Mouse (Mus musculus): ENCODE results near the gene Maats1.

The Maats1 gene

DNA sequence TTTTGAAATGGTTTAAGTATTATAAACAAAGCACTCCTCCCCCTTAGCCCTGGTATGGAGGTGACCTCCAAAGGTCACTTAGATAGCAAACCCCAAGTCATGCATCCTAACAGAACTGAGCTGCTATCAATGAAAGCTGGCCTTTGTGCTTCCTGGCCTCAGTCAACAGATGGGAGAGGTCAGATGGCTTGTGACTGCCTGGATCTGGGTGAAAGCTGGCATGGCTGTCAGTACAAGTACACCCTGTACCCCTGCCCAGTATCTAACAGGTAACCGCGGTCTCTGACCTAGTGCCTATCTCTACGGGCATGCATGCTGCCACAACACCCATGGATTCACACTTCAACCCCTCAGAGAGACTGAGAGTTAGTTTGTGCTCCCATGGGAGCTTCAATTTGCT, 54.2 kb downstream of the Maats1 start:
- peak; percentile 81 for DNase-seq

GRCm38 (mm10) chr16:38287357-38287756, 54.6 kb downstream of the Maats1 start:
- DNase-seq = peak; percentile 45

DNA sequence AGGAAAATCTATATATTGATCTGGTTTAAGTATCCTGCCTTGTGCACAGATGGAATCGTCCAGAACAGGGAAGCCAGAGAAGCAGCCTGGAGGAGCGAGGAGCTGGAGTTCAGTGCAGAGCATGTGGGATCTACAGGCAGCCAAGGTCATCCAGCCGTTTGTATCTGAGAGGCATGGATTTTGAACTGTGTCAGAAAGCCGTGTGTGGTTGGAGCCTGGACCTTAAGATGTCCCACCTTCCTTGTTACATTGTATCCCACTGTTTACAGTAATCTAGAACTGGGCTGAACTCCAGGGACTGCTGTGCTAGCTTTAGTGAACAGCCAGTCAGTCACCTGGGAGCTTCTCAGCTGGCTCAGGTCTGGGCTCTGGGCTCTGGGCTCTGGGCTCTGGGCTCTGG, 55.4 kb downstream of the Maats1 start:
- DNase-seq = peak; percentile 76

- DNase-seq = peak; percentile 61
These were observed 56.1 kb downstream of the Maats1 start for GRCm38 (mm10) chr16:38285801-38286200.

- peak; percentile 45 for DNase-seq
These were observed 58.6 kb downstream of the Maats1 start for GRCm38 (mm10) chr16:38283300-38283699.

DNA sequence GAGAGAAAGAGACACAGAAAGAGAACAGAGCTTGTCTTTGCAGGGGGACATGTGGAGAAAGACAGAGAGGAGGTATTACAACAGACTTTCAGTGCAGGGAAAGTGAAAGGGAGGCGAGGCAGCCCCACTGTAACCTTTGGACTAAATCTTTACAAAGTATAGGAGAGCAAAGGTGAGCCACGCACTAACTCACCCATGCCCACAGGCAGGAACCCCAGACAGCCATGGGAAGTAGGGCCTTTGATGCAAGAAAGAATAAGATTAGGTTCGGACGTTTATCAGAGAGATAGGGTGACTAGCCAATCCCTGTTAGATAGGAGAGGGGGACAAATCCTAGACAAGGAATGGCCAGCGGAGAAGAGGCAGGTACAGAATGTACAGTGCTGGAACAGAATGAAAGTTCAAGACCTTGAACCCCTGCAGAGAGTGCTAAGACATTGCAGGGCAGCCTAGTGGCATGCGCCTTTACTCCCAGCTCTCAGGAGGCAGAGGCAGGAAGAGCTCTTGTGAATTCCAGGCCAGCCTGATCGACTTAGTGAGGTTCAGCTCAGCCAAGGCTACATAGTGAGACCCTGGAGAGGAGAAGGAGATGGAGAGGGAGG, 59.3 kb downstream of the Maats1 start:
- peak; percentile 66 for DNase-seq

GRCm38 (mm10) chr16:38280951-38281350, 61.0 kb downstream of the Maats1 start:
- DNase-seq = peak; percentile 55

GRCm38 (mm10) chr16:38279794-38280193, 62.1 kb downstream of the Maats1 start:
- no peak for DNase-seq

DNA sequence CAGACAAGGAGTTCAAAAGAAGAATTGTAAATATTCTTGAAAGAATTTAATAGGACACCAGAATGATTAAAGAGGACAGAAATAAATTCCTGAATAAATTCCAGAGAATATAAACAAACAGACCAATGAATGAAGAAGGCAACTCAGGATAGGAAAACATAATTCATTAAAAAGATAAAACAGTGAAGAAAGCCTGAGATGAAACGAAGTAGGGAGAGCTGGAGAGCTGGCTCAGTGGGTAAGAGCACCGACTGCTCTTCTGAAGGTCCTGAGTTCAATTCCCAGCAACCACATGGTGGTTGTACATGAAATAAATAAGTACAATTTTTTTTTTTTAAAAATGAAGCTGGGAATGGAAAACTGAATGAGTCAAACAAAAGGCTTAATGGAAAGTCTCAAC, 67.2 kb downstream of the Maats1 start:
- no peak for DNase-seq

DNA sequence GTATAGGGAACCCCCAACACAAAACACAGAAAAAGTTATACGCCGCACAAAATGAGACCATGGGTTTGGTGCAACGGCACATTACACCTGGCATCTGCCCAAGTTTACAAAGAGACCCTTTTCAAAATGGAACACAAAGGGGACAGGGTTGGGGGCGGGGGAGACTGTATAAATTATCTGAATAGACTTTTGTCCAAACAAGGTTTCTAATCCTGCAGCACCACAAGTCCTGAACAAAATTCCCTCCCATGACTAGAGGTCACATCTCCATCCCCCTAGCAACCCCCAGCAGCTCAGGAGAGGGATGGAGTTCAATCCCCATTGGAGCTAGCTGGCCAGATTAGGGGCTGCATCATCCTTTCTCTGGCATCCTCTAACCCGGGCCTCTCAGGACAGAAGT, 69.5 kb downstream of the Maats1 start:
- no peak for DNase-seq

GRCm38 (mm10) chr16:38271601-38272000, 70.3 kb downstream of the Maats1 start:
- peak; percentile 64 for DNase-seq

DNA sequence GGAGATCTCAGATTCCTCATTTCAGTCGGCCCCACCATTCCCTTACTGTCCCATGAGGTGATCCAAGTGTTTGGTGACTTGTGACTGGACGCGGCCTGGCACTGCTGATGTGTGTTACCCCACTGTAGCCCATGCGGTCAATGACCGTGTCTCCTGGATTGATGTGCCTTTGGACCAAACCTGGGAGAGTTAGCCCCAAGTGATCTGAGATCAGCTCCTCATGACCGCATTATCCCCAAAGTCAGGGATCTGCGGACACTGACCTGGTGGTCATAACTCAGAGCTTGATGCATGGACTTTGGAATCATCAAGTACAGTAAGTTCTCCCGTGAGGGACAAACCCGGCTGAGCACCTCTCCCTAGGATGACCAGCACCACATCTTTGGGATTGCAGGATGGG, 86.0 kb downstream of the Maats1 start:
- peak; percentile 83 for DNase-seq

- peak; percentile 46 for DNase-seq
These were observed 86.8 kb downstream of the Maats1 start for GRCm38 (mm10) chr16:38255107-38255506.

- peak; percentile 86 for DNase-seq
These were observed 87.9 kb downstream of the Maats1 start for GRCm38 (mm10) chr16:38254001-38254400.

GRCm38 (mm10) chr16:38250467-38250866, 91.5 kb downstream of the Maats1 start:
- peak; percentile 52 for DNase-seq

DNA sequence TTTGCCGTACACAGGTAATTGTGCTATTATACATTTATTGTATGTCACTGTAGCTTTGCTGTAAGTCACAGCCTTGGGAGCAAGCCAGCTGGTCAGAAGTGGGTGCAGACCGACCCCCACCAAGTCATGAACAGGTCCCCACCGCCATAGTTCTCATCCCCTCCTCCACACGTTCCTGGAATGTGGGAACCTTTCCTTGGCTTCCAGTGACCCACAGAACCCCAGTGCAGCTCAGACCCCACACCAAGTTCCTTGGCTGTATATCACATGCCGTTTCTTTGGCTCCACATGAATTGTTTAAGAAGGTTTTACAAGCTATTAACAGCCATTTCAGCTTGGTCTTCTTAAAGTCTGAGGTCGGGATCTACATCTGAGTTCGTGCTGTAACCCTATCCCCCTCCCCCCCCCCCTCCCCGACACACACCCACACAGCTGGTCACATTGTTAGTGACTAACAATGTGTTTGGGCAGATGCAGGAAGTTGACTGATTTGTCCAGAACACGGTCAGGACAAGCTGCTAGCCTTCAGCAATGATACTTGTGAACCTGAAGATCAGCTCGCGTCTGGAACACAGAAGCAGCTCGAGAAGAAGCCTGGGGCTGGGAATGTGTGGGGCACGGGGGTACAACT, 93.5 kb downstream of the Maats1 start:
- DNase-seq = peak; percentile 93
